Mouse (Mus musculus) C2C12 (cell line): ENCODE measurements around the gene Lenep. TPM values are rescaled to one million over a fixed set of nuclear protein-coding genes. Genes with fewer than 3 reads are reported as not detected.

Experiments used
- H3K27me3 ChIP-seq: one replicate; pipeline ENCODE4 v1.6.1; 2011; ENCODE audit not compliant: control insufficient read depth, insufficient read depth, insufficient read length
- H3K36me3 ChIP-seq: one replicate; pipeline ENCODE4 v1.6.1; 2011; ENCODE audit not compliant: control insufficient read depth, insufficient read depth
- H3K4me3 ChIP-seq: one replicate; pipeline ENCODE4 v1.5.1; 2011; ENCODE audit warnings: mild to moderate bottlenecking, control low read depth; ENCODE audit not compliant: poor library complexity, insufficient read depth, severe bottlenecking
- H3K79me2 ChIP-seq: one replicate; pipeline ENCODE4 v1.6.1; 2011; ENCODE audit not compliant: control insufficient read depth, insufficient read depth
- H3K79me3 ChIP-seq: one replicate; pipeline ENCODE4 v1.6.1; 2011; ENCODE audit warnings: low read depth, control low read depth
- H3ac ChIP-seq: one replicate; pipeline ENCODE3; 2011; ENCODE audit warnings: low read depth; ENCODE audit not compliant: control insufficient read depth, insufficient read length
- CEBPB ChIP-seq: IDR thresholded peaks from one replicate; pipeline ENCODE4 v1.6.1; 2011; ENCODE audit warnings: low read depth, mild to moderate bottlenecking, control low read depth, moderate library complexity
- CTCF ChIP-seq: IDR thresholded peaks from one replicate; pipeline ENCODE4 v1.5.1; 2011; ENCODE audit not compliant: control insufficient read depth, insufficient read depth, insufficient read length
- FOSL1 ChIP-seq: IDR thresholded peaks from one replicate; pipeline ENCODE4 v1.8.0; 2011; ENCODE audit warnings: mild to moderate bottlenecking, low read length; ENCODE audit not compliant: poor library complexity, insufficient read depth, severe bottlenecking
- MAX ChIP-seq: IDR thresholded peaks from one replicate; pipeline ENCODE4 v1.6.1; 2011; ENCODE audit warnings: mild to moderate bottlenecking, control low read depth
- MYOD1 ChIP-seq: IDR thresholded peaks from one replicate; pipeline ENCODE4 v1.6.1; 2011; ENCODE audit warnings: low read depth; ENCODE audit not compliant: control insufficient read depth, insufficient read length
- MYOG ChIP-seq: IDR thresholded peaks from one replicate; pipeline ENCODE4 v1.6.1; 2011; ENCODE audit not compliant: control insufficient read depth, insufficient read length; ENCODE audit errors: extremely low read depth
- USF1 ChIP-seq: IDR thresholded peaks from one replicate; pipeline ENCODE4 v1.6.1; 2011; ENCODE audit warnings: low read depth, mild to moderate bottlenecking, control low read depth, moderate library complexity
- polyA plus RNA-seq: library from polyadenylated mRNA; unstranded; fragments of >200 nt; fragmentation: generic; extraction: Trizol; gene quantifications from one replicate; pipeline ENCODE4 v1.2.1, GENCODE M21; 2012; ENCODE audit warnings: missing spikeins

The Lenep gene
- polyA plus RNA-seq, 1 experiment: not detected

DNA sequence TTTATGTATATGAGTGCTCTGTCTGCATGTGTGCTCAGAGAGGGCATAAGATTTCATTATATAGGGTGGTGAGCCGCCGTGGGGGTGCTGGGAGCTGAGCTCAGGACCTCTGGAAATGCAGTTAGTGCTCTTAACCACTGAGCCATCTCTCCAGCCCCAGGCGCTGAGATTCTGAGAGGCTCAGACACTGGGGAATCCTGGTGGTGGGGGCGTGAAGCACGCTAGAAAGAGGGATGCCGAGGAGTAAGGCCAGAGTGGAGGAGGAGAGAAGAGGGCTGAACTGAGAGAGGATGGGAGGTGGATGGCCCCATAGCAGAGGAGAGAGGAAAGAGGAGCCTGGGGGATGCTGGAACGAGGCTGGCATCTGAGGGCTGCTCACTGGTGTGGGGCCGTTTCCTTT is 38.0 kb downstream of the Lenep start:
- no peaks in the 10 kb centered on the region for H3K79me3 ChIP-seq
- no peak overlapping the region for H3K4me3 ChIP-seq
- peaks cover 41% of the 10 kb centered on the region for H3K27me3 ChIP-seq
- H3K36me3 ChIP-seq: no peaks in the 10 kb centered on the region
- no peak overlapping the region for H3ac ChIP-seq
- no peaks in the 10 kb centered on the region for H3K79me2 ChIP-seq
- TF ChIP-seq FOSL1 (no peak), USF1 (no peak), MAX (no peak), MYOG (no peak), CTCF (no peak), CEBPB (no peak), MYOD1 (no peak)

DNA sequence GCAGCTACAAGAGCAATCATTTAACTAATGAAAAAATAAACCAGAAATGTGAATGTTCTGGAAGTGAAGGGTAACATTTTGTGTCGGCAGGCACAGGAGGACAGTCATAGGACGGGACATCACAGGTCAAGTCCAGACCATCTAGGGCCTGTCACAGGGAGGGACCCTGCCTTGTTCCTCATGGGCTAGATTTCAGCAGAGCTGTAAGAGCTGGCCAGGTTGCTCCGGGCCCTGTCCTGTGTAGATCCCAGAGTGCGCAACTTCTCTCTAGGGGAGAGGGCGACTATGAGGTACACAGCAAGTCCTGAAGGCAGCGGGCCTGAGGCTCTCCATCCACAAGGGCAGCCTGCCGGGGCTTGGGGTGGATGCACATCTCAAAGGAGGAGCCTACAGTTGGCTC is 40.9 kb downstream of the Lenep start, which contains the start of gene Dcst2:
Dcst2 (plus strand) TSS at position 301 of the 400 bp plus-strand sequence.
- H3K36me3 ChIP-seq: no peaks in the 10 kb centered on the region
- H3K4me3 ChIP-seq: no peak within 1 kb of the TSS
- H3K27me3 ChIP-seq: peaks cover 15% of the 10 kb centered on the region
- no peak within 1 kb of the TSS for H3ac ChIP-seq
- TF ChIP-seq MYOG (no peak), USF1 (no peak), CEBPB (no peak), FOSL1 (no peak), MAX (no peak), CTCF (no peak), MYOD1 (no peak)
- H3K79me3 ChIP-seq: no peaks in the 10 kb centered on the region
- H3K79me2 ChIP-seq: no peaks in the 10 kb centered on the region

DNA sequence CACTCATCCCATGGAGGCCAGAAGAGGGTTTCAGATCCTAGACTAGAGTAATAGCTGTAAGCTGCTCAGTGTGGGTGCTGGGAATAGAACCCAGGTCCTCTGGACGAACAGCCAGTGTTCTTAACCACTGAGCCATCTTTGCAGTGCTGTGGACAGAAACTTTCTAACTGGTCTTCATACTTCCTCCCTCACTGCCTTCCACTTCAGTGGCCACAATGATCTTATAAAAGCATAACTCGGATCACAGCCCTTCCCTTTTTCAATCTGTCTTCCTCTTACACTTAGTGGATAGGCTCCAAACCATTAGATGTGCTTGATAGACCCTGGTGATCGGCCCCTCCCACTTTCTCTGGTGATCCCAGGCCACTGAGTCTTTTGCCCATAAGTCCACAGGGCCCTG is 42.4 kb downstream of the Lenep start:
- no peaks in the 10 kb centered on the region for H3K79me2 ChIP-seq
- no peak overlapping the region for H3ac ChIP-seq
- no peaks in the 10 kb centered on the region for H3K79me3 ChIP-seq
- no peak overlapping the region for H3K4me3 ChIP-seq
- H3K27me3 ChIP-seq: peaks cover 14% of the 10 kb centered on the region
- TF ChIP-seq CTCF (no peak), USF1 (no peak), MYOD1 (no peak), FOSL1 (no peak), MAX (no peak), MYOG (no peak), CEBPB (no peak)
- H3K36me3 ChIP-seq: no peaks in the 10 kb centered on the region

DNA sequence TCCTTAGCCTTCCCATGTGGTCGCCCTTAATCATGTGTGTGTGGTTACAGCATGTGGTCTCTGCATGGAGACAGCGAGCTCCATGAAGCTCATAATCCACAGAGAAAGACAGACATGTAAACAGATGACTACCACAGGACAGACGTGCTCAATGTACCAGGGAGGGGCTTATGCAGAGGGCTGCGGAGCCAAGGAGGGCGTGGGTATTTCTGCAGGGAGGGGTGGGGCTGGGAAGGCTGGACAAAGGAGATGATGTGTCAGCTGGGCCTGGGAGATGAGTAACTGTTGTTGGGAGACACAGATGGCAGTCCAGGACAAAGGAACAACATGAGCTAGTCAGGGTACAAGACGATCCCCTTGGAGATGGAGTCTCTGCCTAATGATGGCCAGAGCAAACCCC is 43.0 kb downstream of the Lenep start:
- H3K79me3 ChIP-seq: no peaks in the 10 kb centered on the region
- TF ChIP-seq USF1 (no peak), MYOD1 (no peak), MAX (no peak), CTCF (no peak), MYOG (no peak), FOSL1 (no peak), CEBPB (no peak)
- no peak overlapping the region for H3K4me3 ChIP-seq
- H3K79me2 ChIP-seq: no peaks in the 10 kb centered on the region
- H3K36me3 ChIP-seq: no peaks in the 10 kb centered on the region
- H3ac ChIP-seq: no peak overlapping the region
- H3K27me3 ChIP-seq: peaks cover 8% of the 10 kb centered on the region

DNA sequence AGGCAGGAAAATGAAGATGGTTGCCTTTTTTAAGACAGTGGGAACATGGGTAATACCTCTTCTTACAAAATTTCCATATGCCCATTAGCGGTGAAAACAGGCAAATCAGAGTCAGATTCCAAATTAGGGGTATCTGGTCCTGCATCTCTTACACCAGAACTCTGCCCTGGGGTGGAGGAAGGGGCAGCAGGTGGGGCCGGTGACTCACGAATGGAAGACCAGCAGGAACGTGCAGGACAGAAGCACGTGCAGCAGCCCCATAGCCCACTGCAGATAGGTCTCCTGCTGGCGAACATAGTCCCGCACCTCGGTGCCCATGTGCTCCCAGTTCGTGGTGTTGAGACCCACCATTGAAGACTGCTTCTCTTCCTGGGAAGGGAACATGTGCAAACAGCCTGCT is 46.6 kb downstream of the Lenep start:
- H3K4me3 ChIP-seq: no peak overlapping the region
- H3ac ChIP-seq: no peak overlapping the region

DNA sequence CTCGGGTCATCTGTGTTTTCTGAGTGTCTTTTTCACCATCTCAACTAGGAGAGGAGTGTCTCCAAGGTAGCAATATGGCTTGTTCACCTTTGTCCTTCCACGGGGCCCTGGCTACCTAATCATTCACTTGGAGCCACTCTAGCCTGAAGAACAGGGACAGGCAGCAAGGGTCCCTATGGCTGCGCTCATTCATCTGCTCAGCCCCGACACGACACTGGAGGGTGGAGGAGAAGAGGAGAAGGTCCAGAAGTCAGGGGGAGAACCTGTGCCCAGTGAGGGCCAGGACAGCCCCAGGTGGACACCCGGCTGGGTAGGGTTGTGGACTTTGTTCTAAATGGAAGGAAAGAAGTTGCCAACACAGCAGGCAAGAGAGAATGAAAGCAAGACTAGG is 47.1 kb downstream of the Lenep start:
- Histone ChIP-seq H3K36me3 (no peaks in the 10 kb centered on the region), H3K79me2 (no peaks in the 10 kb centered on the region), H3K4me3 (no peak overlapping the region), H3ac (no peak overlapping the region), H3K79me3 (no peaks in the 10 kb centered on the region), H3K27me3 (peaks cover 8% of the 10 kb centered on the region)
- TF ChIP-seq CEBPB: no peak
- no peak for TF ChIP-seq FOSL1
- no peak for TF ChIP-seq MYOG
- TF ChIP-seq USF1: no peak
- no peak for TF ChIP-seq MAX
- no peak for TF ChIP-seq MYOD1
- TF ChIP-seq CTCF: no peak

More for the DNA sequence above, 46.6 kb downstream of the Lenep start:
- no peaks in the 10 kb centered on the region for H3K36me3 ChIP-seq
- H3K27me3 ChIP-seq: peaks cover 8% of the 10 kb centered on the region
- no peak for TF ChIP-seq MAX
- no peaks in the 10 kb centered on the region for H3K79me2 ChIP-seq
- no peaks in the 10 kb centered on the region for H3K79me3 ChIP-seq
